Mouse (Mus musculus) ES-E14 (cell line): Measurements from ENCODE around the gene Ralgds. TPM values are rescaled to one million over a fixed set of nuclear protein-coding genes. Genes with fewer than 3 reads are reported as not detected.
A peak's percentile ranks its signal among the peaks of the same experiment; 100 is the strongest.

Source experiments
- DNase-seq: peaks from one replicate; pipeline ENCODE4 v3.0.0-alpha.2; 2013; ENCODE audit warnings: low read depth, low spot score
- H3K27ac ChIP-seq: 2 replicates; pipeline ENCODE4 v1.5.1; 2012; ENCODE audit warnings: low read depth, mild to moderate bottlenecking, low read length, moderate library complexity, mixed read lengths; ENCODE audit not compliant: poor library complexity, insufficient read depth, severe bottlenecking
- H3K36me3 ChIP-seq: 2 replicates; pipeline ENCODE4 v1.6.1; 2012; ENCODE audit warnings: mild to moderate bottlenecking, low read length, moderate library complexity, mixed read lengths; ENCODE audit not compliant: control insufficient read depth, poor library complexity, insufficient read depth, severe bottlenecking
- H3K4me1 ChIP-seq, 2 experiments: fragments of 150-350 bp in 1 of 2; sonication (generic) in 1 of 2; 2 replicates each; pipeline ENCODE4 v1.6.1; 2012; ENCODE audit warnings: low read length in 2 of 2, mild to moderate bottlenecking in 1 of 2, mixed read lengths in 1 of 2; ENCODE audit not compliant: control insufficient read depth in 2 of 2, insufficient read depth in 2 of 2, poor library complexity in 1 of 2
- H3K4me3 ChIP-seq, 2 experiments: fragments of 150-350 bp in 1 of 2; sonication (generic) in 1 of 2; 2 replicates each; pipeline ENCODE4 v1.5.1; 2012; ENCODE audit warnings: low read length in 2 of 2, low read depth in 1 of 2, mild to moderate bottlenecking in 1 of 2, mixed read lengths in 1 of 2; ENCODE audit not compliant: insufficient read depth in 1 of 2, poor library complexity in 1 of 2, severe bottlenecking in 1 of 2
- H3K9ac ChIP-seq: 2 replicates; pipeline ENCODE4 v1.6.1; 2012; ENCODE audit warnings: low read depth, mild to moderate bottlenecking, low read length, mixed read lengths; ENCODE audit not compliant: poor library complexity, insufficient read depth, severe bottlenecking
- H3K9me3 ChIP-seq: fragments of 150-350 bp; sonication (generic); 2 replicates; pipeline ENCODE4 v1.6.1; 2012; ENCODE audit warnings: low read depth, mild to moderate bottlenecking, low read length; ENCODE audit not compliant: control insufficient read depth, insufficient read depth
- CHD2 ChIP-seq: IDR thresholded peaks from 2 replicates; pipeline ENCODE4 v1.6.1; 2014; ENCODE audit warnings: mild to moderate bottlenecking, low read depth, low read length, inconsistent platforms
- HCFC1 ChIP-seq: IDR thresholded peaks from 2 replicates; pipeline ENCODE4 v1.6.1; 2012; ENCODE audit warnings: low read length, inconsistent platforms, borderline replicate concordance; ENCODE audit not compliant: insufficient read depth
- MAFK ChIP-seq: IDR thresholded peaks from 2 replicates; pipeline ENCODE4 v1.6.1; 2014; ENCODE audit warnings: mild to moderate bottlenecking, low read depth, low read length, inconsistent platforms; ENCODE audit not compliant: insufficient read depth
- ZC3H11A ChIP-seq: IDR thresholded peaks from 2 replicates; pipeline ENCODE4 v1.6.1; 2012; ENCODE audit warnings: low read depth, mild to moderate bottlenecking, inconsistent platforms, low read length, borderline replicate concordance
- ZNF384 ChIP-seq: IDR thresholded peaks from 2 replicates; pipeline ENCODE4 v1.6.1; 2012; ENCODE audit warnings: low read depth, low read length, inconsistent platforms
- in situ Hi-C, 2 experiments: fragments of 600-800 bp; cut with MboI; formaldehyde crosslinking; loops; one replicate each; pipeline ENCODE4 v1.15.1; 2025; ENCODE audit warnings: low sequenced_read_pairs in 2 of 2, inconsistent platforms in 1 of 2; ENCODE audit not compliant: unreplicated experiment in 2 of 2
- total RNA-seq: library from RNA; depleted of rRNA; stranded (reverse); fragments of 300-350 nt; gene quantifications from 2 replicates; pipeline ENCODE4 v1.2.3, GENCODE M21; 2012

Gene Ralgds
- total RNA-seq, 1 experiment, result 18.2 TPM

GRCm38 (mm10) chr2:28529856-28530255 lies 16.9 kb downstream of the Ralgds start:
- in situ Hi-C loops, result no loop called here
- TF ChIP-seq ZNF384 (no peak), HCFC1 (no peak), CHD2 (no peak), ZC3H11A (no peak), MAFK (no peak)
- no peak overlapping the region for H3K27ac ChIP-seq
- no peak for DNase-seq
- H3K9me3 ChIP-seq, result no peaks in the 10 kb centered on the region
- no peak overlapping the region for H3K4me3 ChIP-seq
- peaks cover 4 to 25% of the 10 kb centered on the region in 2 experiments for H3K4me1 ChIP-seq
- no peaks in the 10 kb centered on the region for H3K36me3 ChIP-seq
- H3K9ac ChIP-seq, result no peak overlapping the region

GRCm38 (mm10) chr2:28530311-28530710 lies 17.4 kb downstream of the Ralgds start:
- no peaks in the 10 kb centered on the region for H3K36me3 ChIP-seq
- DNase-seq, result no peak
- no peak overlapping the region for H3K4me3 ChIP-seq
- peaks cover 3 to 22% of the 10 kb centered on the region in 2 experiments for H3K4me1 ChIP-seq
- no peak overlapping the region for H3K27ac ChIP-seq
- in situ Hi-C loops, result no loop called here
- no peak for TF ChIP-seq ZNF384
- no peak overlapping the region for H3K9ac ChIP-seq
- H3K9me3 ChIP-seq, result no peaks in the 10 kb centered on the region

DNA sequence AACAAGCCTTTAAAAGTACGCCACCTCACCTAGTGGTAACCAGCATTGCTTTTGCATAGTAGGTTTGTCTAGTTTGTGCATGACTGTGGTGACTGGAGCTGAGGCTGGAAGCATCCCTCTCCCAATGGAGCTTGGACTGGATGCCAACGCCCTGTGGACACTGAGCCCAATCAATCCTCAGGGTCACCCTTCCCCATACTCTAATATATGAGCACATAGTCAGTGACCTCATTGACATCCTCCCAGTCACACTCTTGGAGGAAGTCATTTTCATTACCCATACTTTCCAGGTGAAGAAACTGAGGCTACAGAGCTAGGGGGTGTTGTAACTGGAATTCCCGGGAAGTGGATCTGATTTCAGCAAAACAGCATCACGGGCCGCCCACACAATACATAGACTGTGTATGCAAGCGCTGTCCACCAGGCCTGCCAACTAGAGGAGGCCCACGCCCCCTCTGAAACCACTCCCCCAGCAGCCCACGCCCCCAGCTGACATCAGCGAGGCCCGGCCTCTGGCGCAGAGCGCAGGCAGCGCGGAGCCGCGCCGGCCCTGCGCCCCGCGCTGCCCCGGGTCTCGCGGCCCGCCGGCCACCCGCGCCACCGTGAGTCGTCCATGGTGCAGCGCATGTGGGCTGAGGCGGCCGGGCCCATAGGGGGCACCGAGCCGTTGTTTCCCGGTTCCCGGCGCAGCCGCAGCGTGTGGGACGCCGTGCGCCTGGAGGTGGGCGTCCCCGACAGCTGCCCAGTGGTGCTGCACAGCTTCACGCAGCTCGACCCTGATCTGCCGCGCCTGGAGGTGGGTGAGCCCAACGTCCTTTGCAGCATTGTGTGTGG lies 20.2 kb downstream of the Ralgds start:
- Histone ChIP-seq H3K4me1 (peaks cover 2 to 16% of the 10 kb centered on the region in 2 experiments; a peak in 2 of 4 replicates), H3K4me3 (peak overlapping the region; percentile 68 to 75), H3K9me3 (no peaks in the 10 kb centered on the region), H3K36me3 (no peaks in the 10 kb centered on the region), H3K9ac (peak overlapping the region; percentile 52), H3K27ac (no peak overlapping the region)
- DNase-seq, result peak; percentile 69
- in situ Hi-C loops, result no loop called here
- no peak for TF ChIP-seq ZNF384
- no peak for TF ChIP-seq MAFK
- no peak for TF ChIP-seq HCFC1
- no peak for TF ChIP-seq ZC3H11A
- no peak for TF ChIP-seq CHD2

DNA sequence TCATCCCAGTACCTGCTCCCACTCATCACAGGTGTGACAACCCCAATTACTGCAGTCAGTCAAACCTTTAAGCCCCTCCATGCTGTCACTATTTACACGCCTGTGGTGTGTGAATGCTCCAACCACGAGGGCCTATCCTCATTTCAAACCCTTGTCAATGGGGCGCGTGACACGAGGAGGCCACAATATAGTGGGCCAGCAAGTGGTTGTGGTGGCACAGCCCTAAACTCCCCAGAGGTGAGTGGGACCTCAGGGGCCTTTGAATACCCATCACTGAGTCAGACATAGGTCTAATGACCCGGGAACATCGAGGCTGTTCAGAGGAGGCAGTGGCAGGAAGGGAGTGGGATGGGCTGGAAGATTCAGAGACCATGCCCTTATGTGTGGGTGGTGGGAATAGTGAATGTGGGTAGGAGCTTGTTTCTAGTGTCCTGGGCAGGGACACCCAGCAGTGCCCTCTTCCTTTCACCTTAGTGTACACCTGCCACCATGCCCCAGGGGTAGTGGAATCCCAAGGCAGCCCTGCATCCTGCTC lies 21.0 kb downstream of the Ralgds start:
- H3K36me3 ChIP-seq, result no peaks in the 10 kb centered on the region
- TF ChIP-seq MAFK, result no peak
- no peak for TF ChIP-seq ZC3H11A
- no peak for TF ChIP-seq ZNF384
- H3K9me3 ChIP-seq, result no peaks in the 10 kb centered on the region
- H3K4me1 ChIP-seq, result peaks cover 2 to 16% of the 10 kb centered on the region in 2 experiments; a peak in 2 of 4 replicates
- H3K9ac ChIP-seq, result no peak overlapping the region
- DNase-seq, result no peak
- H3K27ac ChIP-seq, result no peak overlapping the region
- in situ Hi-C loops, result no loop called here
- H3K4me3 ChIP-seq, result peak overlapping the region in 1 of 2 experiments; percentile 75; a peak in 2 of 4 replicates
